Mouse (Mus musculus): ENCODE data around the gene Klra5. TPM values are rescaled to one million over a fixed set of nuclear protein-coding genes. Genes with fewer than 3 reads are reported as not detected.

Gene Klra5
- not detected for polyA plus RNA-seq (2014; fragmentation: Illumina TruSeq; extraction: RNeasy Lipid Tissue Mini Kit (QIAGEN cat#74804); ENCODE audit: low read depth, low replicate concordance)

GRCm38 (mm10) chr6:129917476-129917946, at the start of gene Klra5:
Gene Klra5 (minus strand): TSS chr6:129917650.

GRCm38 (mm10) chr6:129876549-129876948, 40.9 kb downstream of the Klra5 start, which contains the start of gene Klra17:
Gene Klra17 (minus strand): TSS chr6:129876672.

GRCm38 (mm10) chr6:129862349-129862748, 55.1 kb downstream of the Klra5 start, which contains the start of gene Gm17631:
Gene Gm17631 (plus strand): TSS chr6:129862649.

Other genes starting within 250 kb of the Klra5 start
- 0.27 TPM for gene Klrc1, start 238.7 kb downstream of the Klra5 start, polyA plus RNA-seq (2014; fragmentation: Illumina TruSeq; extraction: RNeasy Lipid Tissue Mini Kit (QIAGEN cat#74804); ENCODE audit: low read depth, low replicate concordance)
- gene Klri1, start 200.5 kb downstream of the Klra5 start, polyA plus RNA-seq (2014; fragmentation: Illumina TruSeq; extraction: RNeasy Lipid Tissue Mini Kit (QIAGEN cat#74804); ENCODE audit: low read depth, low replicate concordance): 0.68 TPM
- 0.12 TPM for gene Klri2, start 177.2 kb downstream of the Klra5 start, polyA plus RNA-seq (2014; fragmentation: Illumina TruSeq; extraction: RNeasy Lipid Tissue Mini Kit (QIAGEN cat#74804); ENCODE audit: low read depth, low replicate concordance)
- not detected for gene Gm156, start 133.4 kb downstream of the Klra5 start, polyA plus RNA-seq (2014; fragmentation: Illumina TruSeq; extraction: RNeasy Lipid Tissue Mini Kit (QIAGEN cat#74804); ENCODE audit: low read depth, low replicate concordance)
- gene Gm17631, start 55.0 kb downstream of the Klra5 start, polyA plus RNA-seq (2014; fragmentation: Illumina TruSeq; extraction: RNeasy Lipid Tissue Mini Kit (QIAGEN cat#74804); ENCODE audit: low read depth, low replicate concordance): not detected
- 0.27 TPM for gene Klra17, start 41.0 kb downstream of the Klra5 start, polyA plus RNA-seq (2014; fragmentation: Illumina TruSeq; extraction: RNeasy Lipid Tissue Mini Kit (QIAGEN cat#74804); ENCODE audit: low read depth, low replicate concordance)
- gene Klra6, start 109.3 kb upstream of the Klra5 start, polyA plus RNA-seq (2014; fragmentation: Illumina TruSeq; extraction: RNeasy Lipid Tissue Mini Kit (QIAGEN cat#74804); ENCODE audit: low read depth, low replicate concordance): 0.38 TPM
- gene Klra4, start 149.6 kb upstream of the Klra5 start, polyA plus RNA-seq (2014; fragmentation: Illumina TruSeq; extraction: RNeasy Lipid Tissue Mini Kit (QIAGEN cat#74804); ENCODE audit: low read depth, low replicate concordance): 0.25 TPM
- 0.53 TPM for gene Klra8, start 212.2 kb upstream of the Klra5 start, polyA plus RNA-seq (2014; fragmentation: Illumina TruSeq; extraction: RNeasy Lipid Tissue Mini Kit (QIAGEN cat#74804); ENCODE audit: low read depth, low replicate concordance)